Mouse (Mus musculus): Measurements from ENCODE around the gene Olfr221. TPM values are rescaled to one million over a fixed set of nuclear protein-coding genes. Genes with fewer than 3 reads are reported as not detected.
A peak's percentile ranks its signal among the peaks of the same experiment; 100 is the strongest.

Gene Olfr221
- polyA plus RNA-seq, 1 experiment from 2014 or later: not detected

- peaks cover 50% of the 10 kb centered on the region for H3K4me1 ChIP-seq (replicated peaks)
- H3K36me3 ChIP-seq: no peaks in the 10 kb centered on the region
- whole genome bisulfite sequencing: 29% methylated on average over 12 of the region's 12 CpGs
- peak overlapping the region; percentile 81 for H3K4me2 ChIP-seq
- peak; percentile 0; the same call in 1 of the 2 replicates for ATAC-seq (replicated peaks; ENCODE audit: insufficient number of reproducible peaks, insufficient read depth, low FRiP score, low read depth)
- peak overlapping the region; percentile 68 for H3K4me3 ChIP-seq
- peak overlapping the region; percentile 88 for H3K9ac ChIP-seq
- peak overlapping the region; percentile 100 for H3K27ac ChIP-seq
- H3K27me3 ChIP-seq: no peaks in the 10 kb centered on the region
- H3K9me3 ChIP-seq (replicated peaks): no peaks in the 10 kb centered on the region
These were observed 23.1 kb downstream of the Olfr221 start for GRCm38 (mm10) chr14:52019051-52019589.

GRCm38 (mm10) chr14:52018248-52019050 is 23.8 kb downstream of the Olfr221 start:
- peaks cover 50% of the 10 kb centered on the region for H3K4me1 ChIP-seq (replicated peaks)
- no peak for ATAC-seq (replicated peaks; ENCODE audit: insufficient number of reproducible peaks, insufficient read depth, low FRiP score, low read depth)
- H3K27ac ChIP-seq: peak overlapping the region; percentile 100
- 82% methylated on average over 15 of the region's 15 CpGs for whole genome bisulfite sequencing
- peak overlapping the region; percentile 88; the same call in 1 of the 2 replicates for H3K9ac ChIP-seq
- no peaks in the 10 kb centered on the region for H3K27me3 ChIP-seq
- H3K9me3 ChIP-seq (replicated peaks): no peaks in the 10 kb centered on the region
- peak overlapping the region; percentile 68 for H3K4me3 ChIP-seq
- H3K4me2 ChIP-seq: peak overlapping the region; percentile 81
- no peaks in the 10 kb centered on the region for H3K36me3 ChIP-seq

GRCm38 (mm10) chr14:52017662-52018061 is 24.6 kb downstream of the Olfr221 start:
- H3K4me2 ChIP-seq: no peak overlapping the region
- no peak overlapping the region for H3K4me3 ChIP-seq
- no peak overlapping the region for H3K9ac ChIP-seq
- no peak for ATAC-seq (replicated peaks; ENCODE audit: insufficient number of reproducible peaks, insufficient read depth, low FRiP score, low read depth)
- H3K27me3 ChIP-seq: no peaks in the 10 kb centered on the region
- no peak overlapping the region for H3K27ac ChIP-seq
- no peaks in the 10 kb centered on the region for H3K9me3 ChIP-seq (replicated peaks)
- 67% methylated on average over 4 of the region's 4 CpGs for WGBS
- peaks cover 50% of the 10 kb centered on the region for H3K4me1 ChIP-seq (replicated peaks)
- no peaks in the 10 kb centered on the region for H3K36me3 ChIP-seq

GRCm38 (mm10) chr14:52016625-52017405 is 25.4 kb downstream of the Olfr221 start:
- no peak for ATAC-seq (replicated peaks; ENCODE audit: insufficient number of reproducible peaks, insufficient read depth, low FRiP score, low read depth)
- Histone ChIP-seq H3K27me3 (no peaks in the 10 kb centered on the region), H3K9ac (no peak overlapping the region)

GRCm38 (mm10) chr14:52015445-52016100 is 26.7 kb downstream of the Olfr221 start, which contains the start of gene Tmem253:
Tmem253 (plus strand) TSS chr14:52015658.
- peak within 1 kb of the TSS; percentile 70 for H3K4me2 ChIP-seq
- no peaks in the 10 kb centered on the region for H3K27me3 ChIP-seq
- H3K4me3 ChIP-seq: peak within 1 kb of the TSS; percentile 70
- 25% methylated on average over 6 of the region's 6 CpGs for WGBS
- no peak for ATAC-seq (replicated peaks; ENCODE audit: insufficient number of reproducible peaks, insufficient read depth, low FRiP score, low read depth)
- H3K9ac ChIP-seq: peak within 1 kb of the TSS; percentile 79
- peak within 1 kb of the TSS; percentile 98 for H3K27ac ChIP-seq
- H3K4me1 ChIP-seq (replicated peaks): peaks cover 50% of the 10 kb centered on the region
- no peaks in the 10 kb centered on the region for H3K36me3 ChIP-seq
- no peaks in the 10 kb centered on the region for H3K9me3 ChIP-seq (replicated peaks)

More at GRCm38 (mm10) chr14:52016625-52017405, 25.4 kb downstream of the Olfr221 start:
- Histone ChIP-seq H3K27ac (no peak overlapping the region), H3K4me2 (no peak overlapping the region), H3K4me3 (no peak overlapping the region), H3K4me1 (replicated peaks) (peaks cover 49% of the 10 kb centered on the region), H3K36me3 (no peaks in the 10 kb centered on the region), H3K9me3 (replicated peaks) (no peaks in the 10 kb centered on the region)
- 87% methylated on average over 13 of the region's 13 CpGs for WGBS

GRCm38 (mm10) chr14:52014761-52015311 is 27.4 kb downstream of the Olfr221 start:
- Histone ChIP-seq H3K4me2 (peak overlapping the region; percentile 70), H3K4me1 (replicated peaks) (peaks cover 57% of the 10 kb centered on the region), H3K27me3 (no peaks in the 10 kb centered on the region), H3K9me3 (replicated peaks) (no peaks in the 10 kb centered on the region), H3K9ac (peak overlapping the region; percentile 79), H3K4me3 (peak overlapping the region; percentile 70), H3K27ac (peak overlapping the region; percentile 98), H3K36me3 (no peaks in the 10 kb centered on the region)
- peak; percentile 66 for ATAC-seq (replicated peaks; ENCODE audit: insufficient number of reproducible peaks, insufficient read depth, low FRiP score, low read depth)
- WGBS: 0% methylated on average over 19 of the region's 28 CpGs

GRCm38 (mm10) chr14:52014271-52014760 is 27.9 kb downstream of the Olfr221 start:
- H3K36me3 ChIP-seq: peaks cover under 1% of the 10 kb centered on the region
- no peaks in the 10 kb centered on the region for H3K27me3 ChIP-seq
- peak overlapping the region; percentile 70 for H3K4me2 ChIP-seq
- no peaks in the 10 kb centered on the region for H3K9me3 ChIP-seq (replicated peaks)
- peak overlapping the region; percentile 70 for H3K4me3 ChIP-seq
- H3K4me1 ChIP-seq (replicated peaks): peaks cover 61% of the 10 kb centered on the region
- H3K27ac ChIP-seq: peak overlapping the region; percentile 98
- ATAC-seq (replicated peaks; ENCODE audit: insufficient number of reproducible peaks, insufficient read depth, low FRiP score, low read depth): peak; percentile 74
- 4% methylated on average over 22 of the region's 80 CpGs for WGBS
- H3K9ac ChIP-seq: peak overlapping the region; percentile 79

GRCm38 (mm10) chr14:52013771-52014219 is 28.5 kb downstream of the Olfr221 start:
- Histone ChIP-seq H3K27me3 (no peaks in the 10 kb centered on the region), H3K4me1 (replicated peaks) (peaks cover 61% of the 10 kb centered on the region), H3K27ac (peak overlapping the region; percentile 98), H3K9me3 (replicated peaks) (no peaks in the 10 kb centered on the region), H3K4me2 (peak overlapping the region; percentile 70), H3K9ac (peak overlapping the region; percentile 79), H3K4me3 (peak overlapping the region; percentile 70), H3K36me3 (peaks cover 4% of the 10 kb centered on the region)
- WGBS: under 1% methylated on average over 24 of the region's 24 CpGs
- ATAC-seq (replicated peaks; ENCODE audit: insufficient number of reproducible peaks, insufficient read depth, low FRiP score, low read depth): peak; percentile 33

- Histone ChIP-seq H3K27ac (peak overlapping the region; percentile 98), H3K4me2 (peak overlapping the region; percentile 70), H3K27me3 (no peaks in the 10 kb centered on the region), H3K9ac (peak overlapping the region; percentile 79), H3K36me3 (peaks cover 11% of the 10 kb centered on the region), H3K9me3 (replicated peaks) (no peaks in the 10 kb centered on the region), H3K4me3 (peak overlapping the region; percentile 70), H3K4me1 (replicated peaks) (peaks cover 63% of the 10 kb centered on the region)
- WGBS: 70% methylated on average over 8 of the region's 8 CpGs
- ATAC-seq (replicated peaks; ENCODE audit: insufficient number of reproducible peaks, insufficient read depth, low FRiP score, low read depth): no peak
These were observed 29.1 kb downstream of the Olfr221 start for GRCm38 (mm10) chr14:52013021-52013610.

GRCm38 (mm10) chr14:52012553-52012952 is 29.7 kb downstream of the Olfr221 start:
- no peak overlapping the region for H3K4me2 ChIP-seq
- H3K27me3 ChIP-seq: no peaks in the 10 kb centered on the region
- 84% methylated on average over 5 of the region's 5 CpGs for WGBS
- H3K9ac ChIP-seq: no peak overlapping the region
- H3K4me3 ChIP-seq: no peak overlapping the region
- no peak for ATAC-seq (replicated peaks; ENCODE audit: insufficient number of reproducible peaks, insufficient read depth, low FRiP score, low read depth)
- peaks cover 64% of the 10 kb centered on the region for H3K4me1 ChIP-seq (replicated peaks)
- H3K36me3 ChIP-seq: peaks cover 13% of the 10 kb centered on the region
- no peaks in the 10 kb centered on the region for H3K9me3 ChIP-seq (replicated peaks)
- H3K27ac ChIP-seq: 0 out of 2 replicates have a peak overlapping the region, but pooled peaks have one; percentile 26
